Mouse (Mus musculus): Measurements from ENCODE around the gene Sh3kbp1.

Gene Sh3kbp1

GRCm38 (mm10) chrX:159688698-159689097 is 61.6 kb downstream of the Sh3kbp1 start:
- 0 out of 2 replicates have a peak, but pooled peaks cover 2% of the 10 kb centered on the region for H3K4me1 ChIP-seq (replicated peaks; ENCODE audit: low read depth, low read length)
- H3K9me3 ChIP-seq (ENCODE audit: low read length), result no peaks in the 10 kb centered on the region
- no peak for TF ChIP-seq POU5F1 (IDR thresholded peaks at IDR 0.05; ENCODE audit: borderline replicate concordance, low read length)
- no peak for TF ChIP-seq CTCF (conservative IDR thresholded peaks at IDR 0.05; ENCODE audit: low read length)
- no peak for TF ChIP-seq NANOG (IDR thresholded peaks at IDR 0.05; ENCODE audit: borderline replicate concordance, low read length)
- no peaks in the 10 kb centered on the region for H3K27me3 ChIP-seq (ENCODE audit: insufficient read depth, low read length)
- no peaks in the 10 kb centered on the region for H3K36me3 ChIP-seq (ENCODE audit: insufficient read depth, low read length)
- H3K4me3 ChIP-seq (replicated peaks; ENCODE audit: low read length), result no peak overlapping the region

GRCm38 (mm10) chrX:159689785-159690416 is 62.8 kb downstream of the Sh3kbp1 start:
- Histone ChIP-seq H3K4me1 (replicated peaks; ENCODE audit: low read depth, low read length) (0 out of 2 replicates have a peak, but pooled peaks cover 2% of the 10 kb centered on the region), H3K36me3 (ENCODE audit: insufficient read depth, low read length) (no peaks in the 10 kb centered on the region), H3K4me3 (replicated peaks; ENCODE audit: low read length) (no peak overlapping the region), H3K27me3 (ENCODE audit: insufficient read depth, low read length) (no peaks in the 10 kb centered on the region), H3K9me3 (ENCODE audit: low read length) (no peaks in the 10 kb centered on the region)
- no peak for TF ChIP-seq CTCF (conservative IDR thresholded peaks at IDR 0.05; ENCODE audit: low read length)
- no peak for TF ChIP-seq POU5F1 (IDR thresholded peaks at IDR 0.05; ENCODE audit: borderline replicate concordance, low read length)
- no peak for TF ChIP-seq NANOG (IDR thresholded peaks at IDR 0.05; ENCODE audit: borderline replicate concordance, low read length)

- H3K4me1 ChIP-seq (replicated peaks; ENCODE audit: low read depth, low read length), result no peaks in the 10 kb centered on the region
- no peaks in the 10 kb centered on the region for H3K36me3 ChIP-seq (ENCODE audit: insufficient read depth, low read length)
- H3K4me3 ChIP-seq (replicated peaks; ENCODE audit: low read length), result no peak overlapping the region
- no peaks in the 10 kb centered on the region for H3K9me3 ChIP-seq (ENCODE audit: low read length)
- TF ChIP-seq CTCF (conservative IDR thresholded peaks at IDR 0.05; ENCODE audit: low read length), result no peak
- TF ChIP-seq NANOG (IDR thresholded peaks at IDR 0.05; ENCODE audit: borderline replicate concordance, low read length), result no peak
- TF ChIP-seq POU5F1 (IDR thresholded peaks at IDR 0.05; ENCODE audit: borderline replicate concordance, low read length), result no peak
- no peaks in the 10 kb centered on the region for H3K27me3 ChIP-seq (ENCODE audit: insufficient read depth, low read length)
Observed at GRCm38 (mm10) chrX:159693126-159693525, 66.1 kb downstream of the Sh3kbp1 start.

GRCm38 (mm10) chrX:159696545-159696944 is 69.5 kb downstream of the Sh3kbp1 start:
- Histone ChIP-seq H3K4me3 (replicated peaks; ENCODE audit: low read length) (no peak overlapping the region), H3K4me1 (replicated peaks; ENCODE audit: low read depth, low read length) (no peaks in the 10 kb centered on the region), H3K9me3 (ENCODE audit: low read length) (no peaks in the 10 kb centered on the region), H3K36me3 (ENCODE audit: insufficient read depth, low read length) (no peaks in the 10 kb centered on the region), H3K27me3 (ENCODE audit: insufficient read depth, low read length) (no peaks in the 10 kb centered on the region)
- TF ChIP-seq CTCF (conservative IDR thresholded peaks at IDR 0.05; ENCODE audit: low read length) (no peak), NANOG (IDR thresholded peaks at IDR 0.05; ENCODE audit: borderline replicate concordance, low read length) (no peak), POU5F1 (IDR thresholded peaks at IDR 0.05; ENCODE audit: borderline replicate concordance, low read length) (no peak)

- no peak overlapping the region for H3K4me3 ChIP-seq (replicated peaks; ENCODE audit: low read length)
- no peak for TF ChIP-seq CTCF (conservative IDR thresholded peaks at IDR 0.05; ENCODE audit: low read length)
- TF ChIP-seq NANOG (IDR thresholded peaks at IDR 0.05; ENCODE audit: borderline replicate concordance, low read length), result no peak
- no peak for TF ChIP-seq POU5F1 (IDR thresholded peaks at IDR 0.05; ENCODE audit: borderline replicate concordance, low read length)
Observed at GRCm38 (mm10) chrX:159697030-159697454, 70.0 kb downstream of the Sh3kbp1 start.

GRCm38 (mm10) chrX:159702850-159703249 is 75.8 kb downstream of the Sh3kbp1 start:
- H3K27me3 ChIP-seq (ENCODE audit: insufficient read depth, low read length), result no peaks in the 10 kb centered on the region
- no peak for TF ChIP-seq CTCF (conservative IDR thresholded peaks at IDR 0.05; ENCODE audit: low read length)
- no peak for TF ChIP-seq POU5F1 (IDR thresholded peaks at IDR 0.05; ENCODE audit: borderline replicate concordance, low read length)
- no peak for TF ChIP-seq NANOG (IDR thresholded peaks at IDR 0.05; ENCODE audit: borderline replicate concordance, low read length)
- no peaks in the 10 kb centered on the region for H3K36me3 ChIP-seq (ENCODE audit: insufficient read depth, low read length)
- H3K4me3 ChIP-seq (replicated peaks; ENCODE audit: low read length), result no peak overlapping the region
- peaks cover under 1% of the 10 kb centered on the region; the same call in 1 of the 2 replicates for H3K4me1 ChIP-seq (replicated peaks; ENCODE audit: low read depth, low read length)
- no peaks in the 10 kb centered on the region for H3K9me3 ChIP-seq (ENCODE audit: low read length)

More at GRCm38 (mm10) chrX:159697030-159697454, 70.0 kb downstream of the Sh3kbp1 start:
- Histone ChIP-seq H3K36me3 (ENCODE audit: insufficient read depth, low read length) (no peaks in the 10 kb centered on the region), H3K27me3 (ENCODE audit: insufficient read depth, low read length) (no peaks in the 10 kb centered on the region), H3K4me1 (replicated peaks; ENCODE audit: low read depth, low read length) (no peaks in the 10 kb centered on the region), H3K9me3 (ENCODE audit: low read length) (no peaks in the 10 kb centered on the region)

GRCm38 (mm10) chrX:159704381-159705004 is 77.4 kb downstream of the Sh3kbp1 start:
- no peak overlapping the region for H3K4me3 ChIP-seq (replicated peaks; ENCODE audit: low read length)
- no peak for TF ChIP-seq CTCF (conservative IDR thresholded peaks at IDR 0.05; ENCODE audit: low read length)
- TF ChIP-seq POU5F1 (IDR thresholded peaks at IDR 0.05; ENCODE audit: borderline replicate concordance, low read length), result no peak
- TF ChIP-seq NANOG (IDR thresholded peaks at IDR 0.05; ENCODE audit: borderline replicate concordance, low read length), result no peak

GRCm38 (mm10) chrX:159705412-159705811 is 78.3 kb downstream of the Sh3kbp1 start:
- Histone ChIP-seq H3K9me3 (ENCODE audit: low read length) (no peaks in the 10 kb centered on the region), H3K27me3 (ENCODE audit: insufficient read depth, low read length) (no peaks in the 10 kb centered on the region), H3K4me1 (replicated peaks; ENCODE audit: low read depth, low read length) (peaks cover 22% of the 10 kb centered on the region), H3K4me3 (replicated peaks; ENCODE audit: low read length) (no peak overlapping the region), H3K36me3 (ENCODE audit: insufficient read depth, low read length) (no peaks in the 10 kb centered on the region)
- TF ChIP-seq POU5F1 (IDR thresholded peaks at IDR 0.05; ENCODE audit: borderline replicate concordance, low read length), result no peak
- TF ChIP-seq NANOG (IDR thresholded peaks at IDR 0.05; ENCODE audit: borderline replicate concordance, low read length), result no peak
- no peak for TF ChIP-seq CTCF (conservative IDR thresholded peaks at IDR 0.05; ENCODE audit: low read length)

More at GRCm38 (mm10) chrX:159704381-159705004, 77.4 kb downstream of the Sh3kbp1 start:
- H3K36me3 ChIP-seq (ENCODE audit: insufficient read depth, low read length), result no peaks in the 10 kb centered on the region
- no peaks in the 10 kb centered on the region for H3K9me3 ChIP-seq (ENCODE audit: low read length)
- no peaks in the 10 kb centered on the region for H3K27me3 ChIP-seq (ENCODE audit: insufficient read depth, low read length)
- peaks cover 15% of the 10 kb centered on the region for H3K4me1 ChIP-seq (replicated peaks; ENCODE audit: low read depth, low read length)

All from E14TG2a.4 (cell line).